Mouse (Mus musculus) G1E (cell line): Measurements from ENCODE around the gene Nck2.

Source experiments
- CTCF ChIP-seq: IDR thresholded peaks from 2 replicates; pipeline ENCODE4 v1.5.1; 2012; ENCODE audit warnings: low read depth, low read length, inconsistent platforms, mixed read lengths
- GATA1 ChIP-seq: IDR thresholded peaks from 2 replicates; pipeline ENCODE4 v1.6.1; 2012; ENCODE audit warnings: borderline replicate concordance, low read length, inconsistent platforms, mixed read lengths
- GATA2 ChIP-seq: IDR thresholded peaks from 2 replicates; pipeline ENCODE4 v1.6.1; 2012; ENCODE audit warnings: low read depth, low read length, inconsistent platforms, borderline replicate concordance
- POLR2AphosphoS5 ChIP-seq: IDR thresholded peaks from 2 replicates; pipeline ENCODE4 v1.6.1; 2012; ENCODE audit warnings: low read depth, low read length, inconsistent platforms; ENCODE audit not compliant: insufficient replicate concordance
- TAL1 ChIP-seq: conservative IDR thresholded peaks from 2 replicates; pipeline ENCODE4 v1.6.1; 2012; ENCODE audit warnings: low read depth, low read length, inconsistent platforms, mixed read lengths

DNA sequence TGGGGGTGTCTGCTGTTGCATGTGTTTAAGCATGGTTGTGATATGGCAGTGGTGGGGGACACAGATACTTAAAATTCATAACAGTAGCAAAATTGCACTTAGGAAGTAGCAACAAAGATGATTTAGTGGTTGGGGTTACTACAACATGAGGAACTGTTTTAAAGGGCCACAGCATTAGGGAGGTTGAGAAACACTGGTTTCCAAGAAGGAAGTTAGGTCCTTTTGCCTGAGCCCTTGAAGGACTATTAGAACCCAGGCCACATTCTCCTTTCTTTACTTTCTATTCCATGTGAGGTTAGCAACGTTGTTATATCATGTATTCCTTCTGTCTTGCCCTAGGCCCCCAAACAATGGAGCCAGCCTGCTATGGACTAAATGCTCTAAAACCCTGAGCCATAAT lies 63.4 kb downstream of the Nck2 start:
- TF ChIP-seq CTCF, result no peak
- TF ChIP-seq GATA1, result no peak
- TF ChIP-seq POLR2AphosphoS5, result no peak
- TF ChIP-seq TAL1, result no peak
- no peak for TF ChIP-seq GATA2
